Mouse (Mus musculus) liver, embryonic 11.5 days (tissue): Measurements from ENCODE around the gene Poc1b. TPM values are rescaled to one million over a fixed set of nuclear protein-coding genes. Genes with fewer than 3 reads are reported as not detected.
"Not testable (repeated sequence)": the region's sequence is repeated elsewhere in the genome, so short reads cannot be mapped to it uniquely, and the experiment has no call there.

ENCODE experiments used
- ATAC-seq: fragments of 200-750 bp; cut with Nextera tagmentation; replicated peaks from 2 replicates; pipeline ENCODE4 v1.8.0; 2017; ENCODE audit warnings: moderate number of reproducible peaks, mild to moderate bottlenecking, moderate TSS enrichment, moderate library complexity; ENCODE audit not compliant: low FRiP score
- DNase-seq: peaks from one replicate; pipeline ENCODE4 v3.0.0-alpha.2; 2017; ENCODE audit warnings: low spot score
- H3K27ac ChIP-seq: fragments of 300-500 bp; sonication (generic); 2 replicates; pipeline ENCODE4 v1.5.1; 2014; ENCODE audit warnings: mild to moderate bottlenecking, low read depth, low read length, control low read depth
- H3K27me3 ChIP-seq: fragments of 300-500 bp; sonication (generic); replicated peaks from 2 replicates; pipeline ENCODE4 v1.6.1; 2014; ENCODE audit warnings: low read length, mixed read lengths; ENCODE audit not compliant: control insufficient read depth, insufficient read depth
- H3K36me3 ChIP-seq: fragments of 300-500 bp; sonication (generic); 2 replicates; pipeline ENCODE4 v1.6.1; 2014; ENCODE audit warnings: mild to moderate bottlenecking, low read length, moderate library complexity, mixed read lengths; ENCODE audit not compliant: control insufficient read depth, insufficient read depth
- H3K4me1 ChIP-seq: fragments of 300-500 bp; sonication (generic); replicated peaks from 2 replicates; pipeline ENCODE4 v1.6.1; 2014; ENCODE audit warnings: low read length, mixed read lengths; ENCODE audit not compliant: control insufficient read depth, insufficient read depth
- H3K4me2 ChIP-seq: fragments of 300-500 bp; sonication (generic); 2 replicates; pipeline ENCODE4 v1.6.1; 2014; ENCODE audit warnings: mild to moderate bottlenecking, control low read depth, moderate library complexity
- H3K4me3 ChIP-seq: fragments of 300-500 bp; sonication (generic); 2 replicates; pipeline ENCODE4 v1.5.1; 2014; ENCODE audit warnings: low read depth, low read length, control low read depth
- H3K9ac ChIP-seq: fragments of 300-500 bp; sonication (generic); 2 replicates; pipeline ENCODE4 v1.6.1; 2014; ENCODE audit warnings: low read depth, low read length, control low read depth
- H3K9me3 ChIP-seq: fragments of 300-500 bp; sonication (generic); 2 replicates; pipeline ENCODE4 v1.6.1; 2016; ENCODE audit warnings: low read length, inconsistent platforms, mixed read lengths; ENCODE audit not compliant: control insufficient read depth
- WGBS: fragments of 180-500 bp; shearing (Covaris S2); extraction: QIAGEN DNeasy Blood & Tissue Kit; methylation state at CpG from one replicate; pipeline ENCODE4 v1.1.7; 2014; 5-methylcytosine and 5-hydroxymethylcytosine counted together
- polyA plus RNA-seq: library from polyadenylated mRNA; unstranded; fragments of >200 nt; fragmentation: Nextera tagmentation; extraction: Ambion mirVana; gene quantifications from 2 replicates; pipeline ENCODE4 v1.2.1, GENCODE M21; 2014

Gene Poc1b
- polyA plus RNA-seq, 1 experiment from 2014 or later: 19.0 TPM

GRCm38 (mm10) chr10:99157697-99158096, 50.9 kb downstream of the Poc1b start:
- DNase-seq, ATAC-seq, H3K9me3 ChIP-seq, H3K4me1 ChIP-seq, H3K4me3 ChIP-seq, H3K4me2 ChIP-seq, H3K9ac ChIP-seq, H3K36me3 ChIP-seq, H3K27me3 ChIP-seq, H3K27ac ChIP-seq: not testable (repeated sequence)
- WGBS: 89% methylated on average over 10 of the region's 10 CpGs

GRCm38 (mm10) chr10:99161987-99162582, 55.2 kb downstream of the Poc1b start:
- DNase-seq (no peak), ATAC-seq (no peak)
- no peak overlapping the region for H3K4me3 ChIP-seq
- H3K36me3 ChIP-seq: no peaks in the 10 kb centered on the region
- H3K9me3 ChIP-seq: no peaks in the 10 kb centered on the region
- no peak overlapping the region for H3K27ac ChIP-seq
- H3K9ac ChIP-seq: no peak overlapping the region
- H3K4me2 ChIP-seq: no peak overlapping the region
- H3K4me1 ChIP-seq: 0 out of 2 replicates have a peak, but pooled peaks cover 2% of the 10 kb centered on the region
- H3K27me3 ChIP-seq: no peaks in the 10 kb centered on the region
- WGBS: 41% methylated on average over 8 of the region's 8 CpGs

DNA sequence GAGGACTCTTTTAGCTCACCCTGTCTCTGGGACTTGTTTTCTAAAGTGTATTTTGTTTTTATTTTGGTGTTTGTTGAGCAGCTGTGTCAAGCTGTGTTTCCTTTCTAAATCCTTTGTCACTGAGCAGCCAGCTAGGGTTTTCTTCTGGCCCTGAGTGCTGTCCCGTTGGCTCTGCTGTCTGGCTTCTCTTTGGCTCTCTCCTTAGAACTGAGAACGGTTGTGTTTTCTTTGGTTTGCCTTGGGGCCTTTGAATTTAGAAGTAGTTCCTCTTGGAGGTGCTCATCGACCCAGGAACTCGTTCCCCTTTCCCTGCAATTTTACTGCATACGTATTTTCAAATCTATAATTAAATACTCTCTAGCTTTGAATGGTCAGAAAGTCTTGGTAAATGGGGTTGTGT, 56.2 kb downstream of the Poc1b start:
- H3K9me3 ChIP-seq: no peaks in the 10 kb centered on the region
- ATAC-seq: no peak
- 0 out of 2 replicates have a peak, but pooled peaks cover 2% of the 10 kb centered on the region for H3K4me1 ChIP-seq
- H3K27me3 ChIP-seq: no peaks in the 10 kb centered on the region
- WGBS: 88% methylated on average over 5 of the region's 5 CpGs
- no peak for DNase-seq
- H3K27ac ChIP-seq: no peak overlapping the region
- H3K4me2 ChIP-seq: no peak overlapping the region
- no peaks in the 10 kb centered on the region for H3K36me3 ChIP-seq
- no peak overlapping the region for H3K4me3 ChIP-seq
- no peak overlapping the region for H3K9ac ChIP-seq

DNA sequence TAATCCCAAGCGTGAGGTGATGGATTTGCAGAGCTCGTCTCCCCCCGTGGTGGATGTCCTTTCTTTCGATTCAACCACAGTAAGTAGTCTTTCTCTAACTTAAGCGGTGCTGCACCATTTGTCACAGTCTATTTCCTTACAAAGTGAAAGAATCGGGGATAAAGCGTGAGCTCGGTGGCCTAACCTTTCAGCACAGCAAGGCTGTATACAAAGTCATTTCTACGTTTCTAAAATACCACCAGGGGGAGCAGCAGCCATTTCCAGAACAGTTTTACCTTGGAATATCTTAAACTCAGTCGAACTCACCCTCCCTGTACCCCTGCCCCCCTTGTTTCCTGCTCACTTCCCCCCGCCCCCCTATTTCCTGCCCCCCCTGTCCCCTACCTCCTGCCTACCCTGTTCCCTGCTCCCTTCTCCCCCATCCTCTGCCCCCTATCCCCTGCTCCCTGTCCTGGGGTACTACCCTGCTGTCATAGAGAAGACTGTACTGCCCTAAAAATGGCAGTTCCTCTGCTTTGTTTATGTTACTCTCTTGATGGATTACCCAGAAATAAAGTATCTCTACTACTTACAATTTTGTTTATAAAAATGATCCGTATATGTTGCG, 58.1 kb downstream of the Poc1b start:
- ATAC-seq (0 out of 2 replicates have a peak, but pooled peaks have one; percentile 21), DNase-seq (no peak)
- Histone ChIP-seq H3K4me1 (0 out of 2 replicates have a peak, but pooled peaks cover 2% of the 10 kb centered on the region), H3K9ac (no peak overlapping the region), H3K27me3 (no peaks in the 10 kb centered on the region), H3K4me3 (no peak overlapping the region), H3K4me2 (no peak overlapping the region), H3K27ac (no peak overlapping the region), H3K36me3 (no peaks in the 10 kb centered on the region), H3K9me3 (no peaks in the 10 kb centered on the region)
- 49% methylated on average over 13 of the region's 13 CpGs for WGBS

DNA sequence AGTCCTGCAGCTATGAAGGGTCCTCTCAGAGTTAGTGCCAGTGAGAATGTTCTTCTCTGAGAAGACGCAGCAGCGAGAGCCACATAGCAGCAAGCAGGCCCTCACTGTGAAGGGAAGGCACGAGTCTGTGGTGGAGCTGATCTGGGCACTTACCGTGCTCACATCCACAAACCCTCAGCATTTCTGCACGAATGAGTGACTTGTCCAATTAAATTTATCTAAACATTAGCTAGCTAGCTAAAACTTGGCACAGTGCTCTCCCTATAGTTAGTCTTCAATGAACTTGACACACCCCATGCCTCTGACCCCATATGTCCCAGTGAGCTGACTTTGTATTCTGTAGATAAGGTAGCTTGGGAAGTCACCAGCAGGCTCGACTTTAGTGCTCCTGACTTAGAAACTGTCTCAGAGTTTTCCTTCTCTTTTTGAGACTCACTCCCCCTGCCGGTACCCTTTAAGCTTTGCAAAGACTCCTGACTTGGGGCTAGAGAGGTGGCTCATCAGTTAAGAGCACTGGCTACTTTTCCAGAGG, 59.0 kb downstream of the Poc1b start:
- 63% methylated on average over 7 of the region's 7 CpGs for WGBS
- DNase-seq (no peak), ATAC-seq (peak; percentile 57)
- H3K36me3 ChIP-seq: no peaks in the 10 kb centered on the region
- 0 out of 2 replicates have a peak, but pooled peaks cover 2% of the 10 kb centered on the region for H3K4me1 ChIP-seq
- H3K4me3 ChIP-seq: no peak overlapping the region
- no peak overlapping the region for H3K27ac ChIP-seq
- H3K27me3 ChIP-seq: no peaks in the 10 kb centered on the region
- H3K9me3 ChIP-seq: no peaks in the 10 kb centered on the region
- no peak overlapping the region for H3K4me2 ChIP-seq
- H3K9ac ChIP-seq: no peak overlapping the region

DNA sequence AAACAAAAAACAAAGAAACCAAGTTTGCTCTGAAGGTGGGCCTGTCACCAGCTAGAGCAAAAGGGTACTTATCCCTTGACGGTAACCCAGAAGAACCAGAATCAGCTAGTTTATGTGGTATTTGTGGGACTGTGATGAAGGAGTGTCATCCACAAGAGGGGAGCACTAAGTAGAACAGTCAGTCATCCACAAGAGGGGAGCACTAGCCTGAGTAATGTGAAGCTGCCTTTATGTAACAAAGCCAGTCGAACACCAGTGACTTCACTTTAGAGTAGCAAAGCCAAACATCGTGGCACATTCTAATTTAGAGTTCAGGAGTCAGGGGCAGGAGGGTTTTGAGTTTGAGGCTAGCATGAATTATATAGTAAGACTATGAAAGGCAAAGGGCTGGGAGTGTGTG, 59.6 kb downstream of the Poc1b start:
- Histone ChIP-seq H3K4me1 (peaks cover 4% of the 10 kb centered on the region; the same call in 1 of the 2 replicates), H3K4me3 (no peak overlapping the region), H3K27me3 (no peaks in the 10 kb centered on the region), H3K27ac (no peak overlapping the region), H3K9ac (no peak overlapping the region), H3K4me2 (no peak overlapping the region), H3K9me3 (no peaks in the 10 kb centered on the region), H3K36me3 (no peaks in the 10 kb centered on the region)
- 77% methylated on average over 3 of the region's 3 CpGs for WGBS
- DNase-seq: no peak
- ATAC-seq: no peak

GRCm38 (mm10) chr10:99168404-99168803, 61.6 kb downstream of the Poc1b start:
- Histone ChIP-seq H3K27me3 (no peaks in the 10 kb centered on the region), H3K4me1 (peaks cover 7% of the 10 kb centered on the region; the same call in 1 of the 2 replicates), H3K4me2 (no peak overlapping the region), H3K36me3 (no peaks in the 10 kb centered on the region), H3K27ac (no peak overlapping the region), H3K9me3 (no peaks in the 10 kb centered on the region), H3K4me3 (no peak overlapping the region), H3K9ac (no peak overlapping the region)
- ATAC-seq: no peak
- no peak for DNase-seq
- WGBS: 67% methylated on average over 6 of the region's 6 CpGs

GRCm38 (mm10) chr10:99168840-99169764, 62.3 kb downstream of the Poc1b start:
- peaks cover 7% of the 10 kb centered on the region; the same call in 1 of the 2 replicates for H3K4me1 ChIP-seq
- no peak overlapping the region for H3K27ac ChIP-seq
- no peak overlapping the region for H3K9ac ChIP-seq
- no peak for DNase-seq
- WGBS: 80% methylated on average over 11 of the region's 11 CpGs
- H3K36me3 ChIP-seq: no peaks in the 10 kb centered on the region
- no peaks in the 10 kb centered on the region for H3K9me3 ChIP-seq
- no peak overlapping the region for H3K4me3 ChIP-seq
- H3K27me3 ChIP-seq: no peaks in the 10 kb centered on the region
- H3K4me2 ChIP-seq: no peak overlapping the region
- ATAC-seq: no peak
